Mouse (Mus musculus) CH12.LX (cell line): ENCODE results near the gene Mtx1. TPM values are rescaled to one million over a fixed set of nuclear protein-coding genes. Genes with fewer than 3 reads are reported as not detected.

ENCODE experiments used
- DNase-seq: peaks from one replicate; pipeline ENCODE4 v3.0.0-alpha.2; 2013; ENCODE audit errors: extremely low read depth
- H3K27ac ChIP-seq: 2 replicates; pipeline ENCODE4 v1.5.1; 2012; ENCODE audit warnings: low read depth, mild to moderate bottlenecking, control low read depth, moderate library complexity; ENCODE audit not compliant: insufficient read depth
- H3K27me3 ChIP-seq: replicated peaks from 2 replicates; pipeline ENCODE3; 2012; ENCODE audit warnings: inconsistent platforms
- H3K36me3 ChIP-seq, 2 experiments: replicated peaks in 1 of 2; 2 replicates each; pipeline versions ENCODE3 to v1.6.1; 2012; ENCODE audit warnings: inconsistent platforms in 1 of 2, low read length in 1 of 2, mild to moderate bottlenecking in 1 of 2, mixed read lengths in 1 of 2, moderate library complexity in 1 of 2; ENCODE audit not compliant: control insufficient read depth in 1 of 2, insufficient read depth in 1 of 2
- H3K4me1 ChIP-seq, 2 experiments: 2 replicates each; pipeline ENCODE4 v1.6.1; 2012; ENCODE audit warnings: inconsistent platforms in 1 of 2, moderate library complexity in 1 of 2; ENCODE audit not compliant: insufficient read depth in 2 of 2, control insufficient read depth in 1 of 2
- H3K4me2 ChIP-seq: 2 replicates; pipeline ENCODE4 v1.6.1; 2012; ENCODE audit warnings: low read depth, mild to moderate bottlenecking, control low read depth; ENCODE audit not compliant: poor library complexity, insufficient read depth, severe bottlenecking
- H3K4me3 ChIP-seq, 3 experiments: fragments of 150-350 bp in 1 of 3; sonication (generic) in 1 of 3; replicated peaks in 1 of 3; 2 replicates each; pipeline versions ENCODE3 to v1.5.1; 2011 to 2012; ENCODE audit warnings: low read depth in 2 of 3, low read length in 2 of 3, mild to moderate bottlenecking in 2 of 3, moderate library complexity in 2 of 3, control low read depth in 1 of 3, improper control_type of control experiment in 1 of 3, inconsistent platforms in 1 of 3, mixed read lengths in 1 of 3; ENCODE audit not compliant: poor library complexity in 1 of 3
- H3K79me2 ChIP-seq: replicated peaks from 2 replicates; pipeline ENCODE4 v1.6.1; 2012; ENCODE audit warnings: mild to moderate bottlenecking, moderate library complexity; ENCODE audit not compliant: control insufficient read depth, poor library complexity, insufficient read depth, severe bottlenecking; ENCODE audit errors: extremely low read depth
- H3K9ac ChIP-seq: 2 replicates; pipeline ENCODE4 v1.6.1; 2012; ENCODE audit warnings: low read depth, mild to moderate bottlenecking, control low read depth, moderate library complexity; ENCODE audit not compliant: insufficient read depth
- H3K9me3 ChIP-seq: replicated peaks from 2 replicates; pipeline ENCODE3; 2012; ENCODE audit warnings: low read length, inconsistent platforms, mixed read lengths
- BHLHE40 ChIP-seq: IDR thresholded peaks from 2 replicates; pipeline ENCODE4 v1.6.1; 2011; ENCODE audit warnings: mild to moderate bottlenecking, low read depth, low read length, improper control_type of control experiment
- CHD1 ChIP-seq: IDR thresholded peaks from 2 replicates; pipeline ENCODE4 v1.6.1; 2012; ENCODE audit warnings: low read depth, low read length, improper control_type of control experiment, inconsistent platforms
- CHD2 ChIP-seq: IDR thresholded peaks from 2 replicates; pipeline ENCODE4 v1.6.1; 2011; ENCODE audit warnings: low read length, improper control_type of control experiment
- CTCF ChIP-seq, 2 experiments: IDR thresholded peaks in 1 of 2; conservative IDR thresholded peaks in 1 of 2; 2 replicates each; pipeline ENCODE4 v1.5.1; 2011 to 2012; ENCODE audit warnings: low read depth in 2 of 2, low read length in 2 of 2, improper control_type of control experiment in 1 of 2, inconsistent platforms in 1 of 2, mild to moderate bottlenecking in 1 of 2, moderate library complexity in 1 of 2
- E2F4 ChIP-seq: IDR thresholded peaks from 2 replicates; pipeline ENCODE4 v1.6.1; 2011; ENCODE audit warnings: low read depth, low read length, improper control_type of control experiment; ENCODE audit not compliant: insufficient replicate concordance
- ELF1 ChIP-seq: IDR thresholded peaks from 2 replicates; pipeline ENCODE4 v1.6.1; 2014; ENCODE audit warnings: low read depth, mild to moderate bottlenecking, inconsistent platforms, low read length, improper control_type of control experiment
- EP300 ChIP-seq: IDR thresholded peaks from 2 replicates; pipeline ENCODE4 v1.6.1; 2011; ENCODE audit warnings: low read length, improper control_type of control experiment
- ETS1 ChIP-seq: conservative IDR thresholded peaks from 2 replicates; pipeline ENCODE4 v1.6.1; 2012; ENCODE audit warnings: low read depth, mild to moderate bottlenecking, inconsistent platforms, low read length, improper control_type of control experiment, moderate library complexity
- GABPA ChIP-seq: IDR thresholded peaks from 2 replicates; pipeline ENCODE4 v1.6.1; 2012; ENCODE audit warnings: low read depth, low read length, improper control_type of control experiment, inconsistent platforms; ENCODE audit not compliant: insufficient replicate concordance
- HCFC1 ChIP-seq: IDR thresholded peaks from 2 replicates; pipeline ENCODE4 v1.6.1; 2012; ENCODE audit warnings: low read depth, mild to moderate bottlenecking, inconsistent platforms, low read length, improper control_type of control experiment
- IRF4 ChIP-seq: IDR thresholded peaks from 2 replicates; pipeline ENCODE4 v1.6.1; 2014; ENCODE audit warnings: low read depth, mild to moderate bottlenecking, inconsistent platforms, low read length, improper control_type of control experiment
- JUN ChIP-seq: IDR thresholded peaks from 2 replicates; pipeline ENCODE4 v1.6.1; 2011; ENCODE audit warnings: low read depth, mild to moderate bottlenecking, low read length, improper control_type of control experiment, moderate library complexity; ENCODE audit not compliant: insufficient read depth
- JUND ChIP-seq: conservative IDR thresholded peaks from 2 replicates; pipeline ENCODE4 v1.6.1; 2011; ENCODE audit warnings: low read depth, low read length, improper control_type of control experiment
- KAT2A ChIP-seq: IDR thresholded peaks from 2 replicates; pipeline ENCODE4 v1.6.1; 2012; ENCODE audit warnings: low read length, improper control_type of control experiment, inconsistent platforms; ENCODE audit not compliant: insufficient replicate concordance
- MAFK ChIP-seq: IDR thresholded peaks from 2 replicates; pipeline ENCODE4 v1.6.1; 2011; ENCODE audit warnings: low read length, improper control_type of control experiment; ENCODE audit not compliant: insufficient replicate concordance
- MAX ChIP-seq: IDR thresholded peaks from 2 replicates; pipeline ENCODE4 v1.6.1; 2011; ENCODE audit warnings: low read length, improper control_type of control experiment
- MAZ ChIP-seq: IDR thresholded peaks from 2 replicates; pipeline ENCODE4 v1.6.1; 2012; ENCODE audit warnings: low read depth, mild to moderate bottlenecking, inconsistent platforms, low read length, improper control_type of control experiment, moderate library complexity
- MEF2A ChIP-seq: IDR thresholded peaks from 2 replicates; pipeline ENCODE4 v1.6.1; 2014; ENCODE audit warnings: low read depth, mild to moderate bottlenecking, inconsistent platforms, low read length, improper control_type of control experiment, borderline replicate concordance
- MXI1 ChIP-seq: IDR thresholded peaks from 2 replicates; pipeline ENCODE4 v1.6.1; 2011; ENCODE audit warnings: mild to moderate bottlenecking, low read depth, low read length, improper control_type of control experiment
- MYC ChIP-seq: IDR thresholded peaks from 2 replicates; pipeline ENCODE4 v1.6.1; 2011; ENCODE audit warnings: low read depth, mild to moderate bottlenecking, improper control_type of control experiment, low read length
- NELFE ChIP-seq: IDR thresholded peaks from 2 replicates; pipeline ENCODE4 v1.6.1; 2011; ENCODE audit warnings: low read depth, low read length, improper control_type of control experiment
- NRF1 ChIP-seq: IDR thresholded peaks from 2 replicates; pipeline ENCODE4 v1.6.1; 2014; ENCODE audit warnings: low read depth, mild to moderate bottlenecking, inconsistent platforms, low read length, improper control_type of control experiment, moderate library complexity
- PAX5 ChIP-seq: IDR thresholded peaks from 2 replicates; pipeline ENCODE4 v1.6.1; 2012; ENCODE audit warnings: low read length, inconsistent platforms, mixed read lengths
- POLR2A ChIP-seq: IDR thresholded peaks from 2 replicates; pipeline ENCODE4 v1.6.1; 2011; ENCODE audit warnings: low read depth, mild to moderate bottlenecking, improper control_type of control experiment, low read length
- POLR2AphosphoS2 ChIP-seq: IDR thresholded peaks from 2 replicates; pipeline ENCODE4 v1.6.1; 2011; ENCODE audit warnings: low read depth, low read length, improper control_type of control experiment
- RAD21 ChIP-seq: IDR thresholded peaks from 2 replicates; pipeline ENCODE4 v1.6.1; 2011; ENCODE audit warnings: low read depth, mild to moderate bottlenecking, low read length, improper control_type of control experiment, moderate library complexity
- RCOR1 ChIP-seq: conservative IDR thresholded peaks from 2 replicates; pipeline ENCODE4 v1.6.1; 2012; ENCODE audit warnings: low read depth, mild to moderate bottlenecking, inconsistent platforms, low read length, improper control_type of control experiment
- SIN3A ChIP-seq: IDR thresholded peaks from 2 replicates; pipeline ENCODE4 v1.6.1; 2012; ENCODE audit warnings: low read length, improper control_type of control experiment, inconsistent platforms
- SMC3 ChIP-seq: IDR thresholded peaks from 2 replicates; pipeline ENCODE4 v1.6.1; 2011; ENCODE audit warnings: low read depth, low read length, improper control_type of control experiment
- TBP ChIP-seq: conservative IDR thresholded peaks from 2 replicates; pipeline ENCODE4 v1.6.1; 2011; ENCODE audit warnings: low read depth, low read length, improper control_type of control experiment
- TCF12 ChIP-seq: IDR thresholded peaks from 2 replicates; pipeline ENCODE4 v1.6.1; 2014; ENCODE audit warnings: low read depth, mild to moderate bottlenecking, inconsistent platforms, low read length, improper control_type of control experiment
- UBTF ChIP-seq: IDR thresholded peaks from 2 replicates; pipeline ENCODE4 v1.6.1; 2012; ENCODE audit warnings: low read depth, mild to moderate bottlenecking, inconsistent platforms, low read length, improper control_type of control experiment, moderate library complexity
- USF1 ChIP-seq: IDR thresholded peaks from 2 replicates; pipeline ENCODE4 v1.6.1; 2014; ENCODE audit warnings: low read depth, mild to moderate bottlenecking, inconsistent platforms, low read length, improper control_type of control experiment
- USF2 ChIP-seq: conservative IDR thresholded peaks from 2 replicates; pipeline ENCODE4 v1.6.1; 2011; ENCODE audit warnings: low read depth, low read length, improper control_type of control experiment
- ZC3H11A ChIP-seq: IDR thresholded peaks from 2 replicates; pipeline ENCODE4 v1.6.1; 2012; ENCODE audit warnings: low read depth, mild to moderate bottlenecking, inconsistent platforms, low read length, improper control_type of control experiment
- ZKSCAN1 ChIP-seq: IDR thresholded peaks from 2 replicates; pipeline ENCODE4 v1.6.1; 2012; ENCODE audit warnings: low read depth, inconsistent platforms, low read length, improper control_type of control experiment, borderline replicate concordance
- ZMIZ1 ChIP-seq: IDR thresholded peaks from 2 replicates; pipeline ENCODE4 v1.6.1; 2012; ENCODE audit warnings: low read depth, mild to moderate bottlenecking, inconsistent platforms, low read length, improper control_type of control experiment
- ZNF384 ChIP-seq: IDR thresholded peaks from 2 replicates; pipeline ENCODE4 v1.6.1; 2012; ENCODE audit warnings: low read depth, low read length, improper control_type of control experiment, inconsistent platforms
- dilution Hi-C: fragments of 300-500 bp; cut with MboI; formaldehyde crosslinking; loops from 2 replicates; pipeline ENCODE4 v1.14.3; 2020; ENCODE audit warnings: low sequenced_read_pairs; ENCODE audit not compliant: extremely low pct_unique_long_range_greater_than_20kb, extremely low pct_ligation_motif_present
- in situ Hi-C: fragments of 300-500 bp; cut with MboI; formaldehyde crosslinking; loops from 3 replicates; pipeline ENCODE4 v1.14.3; 2019; ENCODE audit warnings: low sequenced_read_pairs, low pct_ligation_motif_present, low pct_unique_long_range_greater_than_20kb, mixed read lengths
- polyA plus RNA-seq: library from polyadenylated mRNA; unstranded; fragments of >175 nt; gene quantifications from 2 replicates; pipeline ENCODE4 v1.2.1, GENCODE M21; 2012; ENCODE audit warnings: low read depth; ENCODE audit not compliant: insufficient read length
- total RNA-seq, 2 experiments: library from RNA; depleted of rRNA; stranded (reverse); fragments of 300-350 nt in 1 of 2; fragments of >200 nt in 1 of 2; gene quantifications; 2 replicates each; pipeline ENCODE4 v1.2.3; 2012 to 2014

Gene Mtx1
- total and polyA plus RNA-seq, 3 experiments: 162 to 299 (median 205) TPM

GRCm38 (mm10) chr3:89159616-89160344, 67.1 kb downstream of the Mtx1 start, which contains the start of gene Hcn3:
Hcn3 (minus strand) TSS chr3:89160196.
- Histone ChIP-seq H3K4me2 (peak within 1 kb of the TSS; percentile 79), H3K36me3 (peaks cover 0 to 8% of the 10 kb centered on the region in 2 experiments), H3K27ac (no peak within 1 kb of the TSS), H3K9ac (peak within 1 kb of the TSS; percentile 36; the same call in 1 of the 2 replicates), H3K4me3 (peak within 1 kb of the TSS; percentile 44 to 78 (median 58)), H3K79me2 (no peaks in the 10 kb centered on the region), H3K4me1 (peaks cover 0 to 32% of the 10 kb centered on the region in 2 experiments; a peak in 3 of 4 replicates), H3K27me3 (no peaks in the 10 kb centered on the region), H3K9me3 (no peaks in the 10 kb centered on the region)
- TF ChIP-seq KAT2A: no peak
- TF ChIP-seq PAX5: no peak
- no peak for TF ChIP-seq UBTF
- TF ChIP-seq ZMIZ1: no peak
- TF ChIP-seq CHD2: no peak
- TF ChIP-seq EP300: no peak
- no peak for TF ChIP-seq ZC3H11A
- TF ChIP-seq HCFC1: no peak
- no peak for TF ChIP-seq RCOR1
- no peak for TF ChIP-seq NELFE
- TF ChIP-seq POLR2A: peak; percentile 32; the same call in 1 of the 2 replicates
- peak; percentile 68; the same call in 1 of the 2 replicates for TF ChIP-seq MAZ
- peak; percentile 57 for TF ChIP-seq BHLHE40
- TF ChIP-seq TCF12: peak; percentile 36; the same call in 1 of the 2 replicates
- no peak for TF ChIP-seq USF2
- TF ChIP-seq SIN3A: peak; percentile 32; the same call in 1 of the 2 replicates
- no peak for TF ChIP-seq GABPA
- peak; percentile 98 for TF ChIP-seq MXI1
- TF ChIP-seq POLR2AphosphoS2: no peak
- TF ChIP-seq MAX: peak; percentile 26; the same call in 1 of the 2 replicates
- TF ChIP-seq RAD21: peak; percentile 9
- no peak for TF ChIP-seq TBP
- peak; percentile 52 for TF ChIP-seq NRF1
- TF ChIP-seq MEF2A: no peak
- TF ChIP-seq ETS1: no peak
- TF ChIP-seq ELF1: no peak
- TF ChIP-seq ZNF384: no peak
- no peak for TF ChIP-seq E2F4
- TF ChIP-seq SMC3: peak; percentile 58
- TF ChIP-seq MYC: no peak
- no peak for TF ChIP-seq JUND
- TF ChIP-seq CHD1: no peak
- TF ChIP-seq MAFK: no peak
- no peak for TF ChIP-seq JUN
- TF ChIP-seq IRF4: no peak
- no peak for TF ChIP-seq USF1
- TF ChIP-seq ZKSCAN1: no peak
- TF ChIP-seq CTCF (conservative IDR thresholded peaks at IDR 0.05 in 1 of 2, IDR thresholded peaks at IDR 0.05 in 1 of 2; ENCODE audit: low read depth in 2 of 2, low read length in 2 of 2): peak in 1 of 2 experiments; percentile 72; a peak in 2 of 4 replicates
- peak; percentile 84 for DNase-seq
- dilution Hi-C loops (no loop called here), in situ Hi-C loops (loop anchor here (5.0 kb wide), 1 partner anchor 67 kb away; the partner anchor contains the start of gene Rusc1)
